Mouse (Mus musculus): Measurements from ENCODE around the gene Gm13285.
"Not testable (repeated sequence)": the region's sequence is repeated elsewhere in the genome, so short reads cannot be mapped to it uniquely, and the experiment has no call there.

Gm13285 gene

DNA sequence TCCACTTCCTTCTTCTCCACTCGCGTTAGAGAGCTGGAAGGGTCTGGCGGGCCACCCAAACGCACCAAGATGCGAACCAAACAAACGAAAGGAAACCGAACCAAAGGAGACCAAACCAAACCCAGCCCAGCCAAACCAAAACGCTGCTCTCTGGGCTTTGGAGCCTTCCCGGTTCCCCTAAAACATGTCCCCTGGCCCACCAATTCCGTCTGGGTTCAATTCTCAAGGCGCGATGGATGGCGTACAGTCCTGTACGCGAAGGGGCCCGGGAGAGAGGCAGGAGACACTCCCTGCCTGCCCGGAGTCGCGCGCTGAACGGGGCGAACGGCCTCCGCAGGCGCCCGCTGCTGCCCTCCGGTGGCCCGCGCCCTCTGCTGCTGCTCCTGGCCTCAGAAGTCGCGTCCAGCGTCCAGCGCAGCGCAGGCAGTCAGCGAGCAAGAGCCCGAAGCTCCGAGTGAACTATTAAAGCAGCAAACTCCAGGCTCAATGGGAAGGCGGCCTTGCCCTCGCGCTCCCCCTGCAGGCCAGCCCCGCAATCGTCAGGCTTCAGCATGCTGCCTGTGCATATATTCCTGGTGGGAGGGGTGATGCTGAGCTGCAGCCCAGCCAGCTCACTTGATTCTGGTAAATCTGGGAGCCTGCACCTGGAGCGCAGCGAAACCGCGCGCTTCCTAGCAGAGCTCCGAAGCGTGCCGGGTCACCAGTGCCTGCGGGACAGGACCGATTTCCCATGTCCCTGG, 5.4 kb upstream of the Gm13285 start, which contains the start of gene Gm13275:
Gene Gm13275, plus strand, starts transcription at position 552 of the 740 bp plus-strand sequence.
- not testable (repeated sequence) for DNase-seq (ENCODE audit: low read depth)

DNA sequence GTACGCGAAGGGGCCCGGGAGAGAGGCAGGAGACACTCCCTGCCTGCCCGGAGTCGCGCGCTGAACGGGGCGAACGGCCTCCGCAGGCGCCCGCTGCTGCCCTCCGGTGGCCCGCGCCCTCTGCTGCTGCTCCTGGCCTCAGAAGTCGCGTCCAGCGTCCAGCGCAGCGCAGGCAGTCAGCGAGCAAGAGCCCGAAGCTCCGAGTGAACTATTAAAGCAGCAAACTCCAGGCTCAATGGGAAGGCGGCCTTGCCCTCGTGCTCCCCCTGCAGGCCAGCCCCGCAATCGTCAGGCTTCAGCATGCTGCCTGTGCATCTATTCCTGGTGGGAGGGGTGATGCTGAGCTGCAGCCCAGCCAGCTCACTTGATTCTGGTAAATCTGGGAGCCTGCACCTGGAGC, 2.4 kb upstream of the Gm13285 start, which contains the start of gene Gm13279:
Gene Gm13279, plus strand, starts transcription at position 301 of the 400 bp plus-strand sequence.
- not testable (repeated sequence) for DNase-seq (ENCODE audit: low read depth)

GRCm38 (mm10) chr4:88802954-88803353, 3.5 kb downstream of the Gm13285 start, which contains the start of gene Gm13287:
Gm13287 (plus strand) TSS chr4:88803254.
- DNase-seq (ENCODE audit: low read depth): not testable (repeated sequence)

- not testable (repeated sequence) for DNase-seq (ENCODE audit: low read depth)
Measured at GRCm38 (mm10) chr4:88805231-88805630, 5.8 kb downstream of the Gm13285 start, which contains the start of gene Gm13288. Gm13288 (plus strand) TSS chr4:88805531.

- not testable (repeated sequence) for DNase-seq (ENCODE audit: low read depth)
Measured at GRCm38 (mm10) chr4:88805761-88806160, 6.3 kb downstream of the Gm13285 start.

GRCm38 (mm10) chr4:88815928-88816327, 16.5 kb downstream of the Gm13285 start, which contains the start of gene Ifna7:
Ifna7 (plus strand) TSS chr4:88816228.
- no peak for DNase-seq (ENCODE audit: low read depth)

DNA sequence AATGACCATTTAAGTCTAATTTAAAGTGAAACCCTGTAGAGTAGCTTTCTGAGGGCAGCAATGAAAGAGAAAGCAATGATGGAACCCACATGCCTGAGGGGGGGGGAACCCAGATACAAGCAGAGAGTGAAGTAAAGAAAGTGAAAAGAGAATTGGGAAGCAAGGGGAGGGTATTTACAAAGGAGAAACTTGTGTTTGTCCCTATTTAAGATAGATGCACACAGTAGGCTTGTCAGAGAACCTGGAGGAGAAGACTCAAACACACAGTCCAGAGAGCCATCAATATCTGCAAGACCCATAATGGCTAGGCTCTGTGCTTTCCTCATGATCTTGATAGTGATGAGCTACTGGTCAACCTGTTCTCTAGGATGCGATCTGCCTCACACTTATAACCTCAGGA, 20.2 kb downstream of the Gm13285 start, which contains the start of gene Ifna11:
Gene Ifna11, plus strand, starts transcription at position 301 of the 400 bp plus-strand sequence.
- DNase-seq (ENCODE audit: low read depth): no peak

GRCm38 (mm10) chr4:88822995-88823394, 23.5 kb downstream of the Gm13285 start:
- DNase-seq (ENCODE audit: low read depth): peak; percentile 5

DNA sequence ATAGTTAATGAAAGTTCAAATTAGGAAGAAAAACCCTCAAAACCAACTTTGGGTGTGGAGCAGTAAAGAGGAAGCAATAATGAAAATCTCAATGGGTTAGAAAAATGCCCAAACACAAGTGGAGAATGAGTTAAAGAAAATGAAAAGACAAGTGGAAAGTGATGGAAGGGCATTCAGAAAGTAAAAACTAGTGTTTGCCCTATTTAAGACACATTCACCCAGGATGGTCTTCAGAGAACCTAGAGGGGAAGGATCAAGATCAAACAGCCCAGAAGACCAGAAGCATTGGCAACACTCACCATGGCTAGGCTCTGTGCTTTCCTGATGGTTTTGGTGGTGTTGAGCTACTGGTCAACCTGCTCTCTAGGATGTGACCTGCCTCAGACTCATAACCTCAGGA, 27.7 kb downstream of the Gm13285 start, which contains the start of gene Ifna6:
Gene Ifna6, plus strand, starts transcription at position 301 of the 400 bp plus-strand sequence.
- not testable (repeated sequence) for DNase-seq (ENCODE audit: low read depth)

DNA sequence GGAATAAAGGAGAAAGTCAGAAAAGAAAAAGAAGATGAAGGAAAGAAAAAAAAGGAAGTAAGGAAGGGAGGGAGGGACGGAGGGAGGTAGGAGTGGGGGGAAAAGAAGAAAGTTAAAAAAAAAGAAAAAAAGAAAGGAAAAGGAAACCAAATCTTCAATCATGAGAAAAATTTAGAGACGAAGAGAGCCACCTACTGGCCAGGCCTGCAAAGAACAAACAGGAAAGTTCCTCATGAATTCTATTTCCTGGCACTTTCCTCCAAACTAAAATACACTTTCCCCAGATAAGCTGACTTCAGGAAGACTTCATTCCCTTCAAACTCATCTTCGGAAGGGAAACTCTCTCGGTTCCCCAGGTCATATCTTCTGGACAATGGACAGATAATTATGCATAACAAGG, 31.1 kb downstream of the Gm13285 start:
- peak; percentile 16 for DNase-seq (ENCODE audit: low read depth)

DNA sequence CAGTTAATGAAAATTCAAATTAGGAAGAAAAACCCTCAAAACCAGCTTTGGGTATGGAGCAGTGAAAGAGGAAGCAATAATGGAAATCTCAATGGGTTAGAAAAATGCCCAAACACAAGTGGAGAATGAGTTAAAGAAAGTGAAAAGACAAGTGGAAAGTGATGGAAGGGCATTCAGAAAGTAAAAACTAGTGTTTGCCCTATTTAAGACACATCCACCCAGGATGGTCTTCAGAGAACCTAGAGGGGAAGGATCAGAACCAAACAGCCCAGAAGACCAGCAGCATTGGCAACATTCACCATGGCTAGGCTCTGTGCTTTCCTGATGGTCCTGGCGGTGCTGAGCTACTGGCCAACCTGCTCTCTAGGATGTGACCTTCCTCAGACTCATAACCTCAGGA, 35.8 kb downstream of the Gm13285 start, which contains the start of gene Ifna5:
Gene Ifna5, plus strand, starts transcription at position 301 of the 400 bp plus-strand sequence.
- DNase-seq (ENCODE audit: low read depth): not testable (repeated sequence)

DNA sequence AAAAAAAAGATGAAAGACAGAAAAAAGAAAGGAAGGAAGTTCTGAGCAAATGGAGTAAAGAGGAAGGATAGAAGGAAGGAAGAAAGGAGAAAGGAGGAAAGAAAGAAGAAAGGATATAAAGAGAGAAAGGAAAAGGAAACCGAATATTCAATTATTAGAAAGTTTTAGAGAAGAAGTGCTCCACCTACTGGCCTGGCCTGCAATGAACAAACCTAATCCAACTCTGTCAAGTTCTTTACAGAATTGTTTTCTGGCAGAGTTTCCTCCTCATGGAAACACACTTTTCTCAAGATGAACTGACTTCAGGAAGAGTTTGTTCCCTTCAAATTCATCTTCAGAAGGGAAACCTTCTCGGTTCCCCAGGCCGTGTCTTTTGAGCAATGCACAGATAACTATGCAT, 39.4 kb downstream of the Gm13285 start:
- peak; percentile 4 for DNase-seq (ENCODE audit: low read depth)

- DNase-seq (ENCODE audit: low read depth): no peak
Measured at GRCm38 (mm10) chr4:88840058-88840457, 40.6 kb downstream of the Gm13285 start.

DNA sequence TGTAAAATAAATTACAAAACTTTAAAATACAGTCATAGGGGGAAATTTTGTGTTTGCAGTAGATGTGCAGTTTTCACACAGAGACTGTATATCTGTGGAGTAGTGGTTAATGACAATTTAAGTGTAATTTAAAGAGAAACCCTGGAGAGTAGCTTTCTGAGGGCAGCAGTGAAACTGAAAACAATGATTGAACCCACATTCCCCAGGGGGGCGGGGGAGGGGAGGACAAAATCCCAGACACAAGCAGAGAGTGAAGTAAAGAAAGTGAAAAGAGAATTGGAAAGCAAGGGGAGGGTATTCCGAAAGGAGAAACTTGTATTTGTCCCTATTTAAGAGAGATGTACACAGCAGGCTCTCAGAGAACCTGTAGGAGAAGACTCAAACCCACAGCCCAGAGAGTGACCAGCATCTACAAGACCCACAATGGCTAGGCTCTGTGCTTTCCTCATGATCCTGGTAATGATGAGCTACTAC, 42.0 kb downstream of the Gm13285 start, which contains the start of gene Ifna4:
Gene Ifna4, plus strand, starts transcription at position 424 of the 474 bp plus-strand sequence.
- no peak for DNase-seq (ENCODE audit: low read depth)

- peak; percentile 4 for DNase-seq (ENCODE audit: low read depth)
Measured at GRCm38 (mm10) chr4:88845334-88845733, 45.9 kb downstream of the Gm13285 start.

DNA sequence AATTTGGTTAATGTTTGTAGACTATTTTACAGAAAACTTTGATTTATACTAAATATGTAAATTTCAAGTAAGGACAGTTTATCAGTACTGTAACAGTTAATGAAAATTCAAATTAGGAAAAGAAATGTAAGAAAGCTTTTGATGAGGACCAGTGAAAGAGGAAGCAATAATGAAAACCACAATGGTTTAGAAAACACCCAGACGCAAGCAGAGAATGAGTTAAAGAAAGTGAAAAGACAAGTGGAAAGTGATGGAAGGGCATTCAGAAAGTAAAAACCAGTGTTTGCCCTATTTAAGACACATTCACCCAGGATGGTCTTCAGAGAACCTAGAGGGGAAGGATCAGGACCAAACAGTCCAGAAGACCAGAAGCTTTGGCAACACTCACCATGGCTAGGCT, 50.2 kb downstream of the Gm13285 start, which contains the start of gene Ifna1:
Gene Ifna1, plus strand, starts transcription at position 390 of the 400 bp plus-strand sequence.
- DNase-seq (ENCODE audit: low read depth): no peak
